Mouse (Mus musculus) embryonic facial prominence, embryonic 11.5 days (tissue): ENCODE measurements around the gene Cd151. TPM values are rescaled to one million over a fixed set of nuclear protein-coding genes. Genes with fewer than 3 reads are reported as not detected.
A peak's percentile ranks its signal among the peaks of the same experiment; 100 is the strongest.

Experiments
- ATAC-seq: fragments of 200-750 bp; cut with Nextera tagmentation; replicated peaks from 2 replicates; pipeline ENCODE4 v1.8.0; 2017; ENCODE audit warnings: low read depth; ENCODE audit not compliant: insufficient number of reproducible peaks, low FRiP score, low TSS enrichment
- DNase-seq: peaks from one replicate; pipeline ENCODE4 v3.0.0-alpha.2; 2015; ENCODE audit warnings: low spot score
- H3K27ac ChIP-seq: fragments of 300-500 bp; sonication (generic); replicated peaks from 2 replicates; pipeline ENCODE4 v1.5.1; 2014; ENCODE audit warnings: mild to moderate bottlenecking, low read depth, low read length, control low read depth
- H3K27me3 ChIP-seq: fragments of 300-500 bp; sonication (generic); 2 replicates; pipeline ENCODE4 v1.6.1; 2014; ENCODE audit warnings: mild to moderate bottlenecking, low read length, moderate library complexity, mixed read lengths; ENCODE audit not compliant: control insufficient read depth, insufficient read depth
- H3K36me3 ChIP-seq: fragments of 300-500 bp; sonication (generic); replicated peaks from 2 replicates; pipeline ENCODE4 v1.6.1; 2014; ENCODE audit warnings: low read depth, mild to moderate bottlenecking, low read length, moderate library complexity, mixed read lengths; ENCODE audit not compliant: control insufficient read depth, insufficient read depth
- H3K4me1 ChIP-seq: fragments of 300-500 bp; sonication (generic); 2 replicates; pipeline ENCODE4 v1.6.1; 2014; ENCODE audit warnings: low read length, mixed read lengths; ENCODE audit not compliant: control insufficient read depth, insufficient read depth
- H3K4me2 ChIP-seq: fragments of 300-500 bp; sonication (generic); 2 replicates; pipeline ENCODE4 v1.6.1; 2014; ENCODE audit warnings: low read depth, mild to moderate bottlenecking, control low read depth, low read length, moderate library complexity
- H3K4me3 ChIP-seq: fragments of 300-500 bp; sonication (generic); 2 replicates; pipeline ENCODE4 v1.5.1; 2014; ENCODE audit warnings: low read depth, low read length, control low read depth
- H3K9ac ChIP-seq: fragments of 300-500 bp; sonication (generic); replicated peaks from 2 replicates; pipeline ENCODE4 v1.6.1; 2014; ENCODE audit warnings: mild to moderate bottlenecking, control low read depth, low read length
- H3K9me3 ChIP-seq: fragments of 300-500 bp; sonication (generic); replicated peaks from 2 replicates; pipeline ENCODE4 v1.6.1; 2016; ENCODE audit warnings: mild to moderate bottlenecking, low read length, inconsistent platforms, mixed read lengths; ENCODE audit not compliant: control insufficient read depth
- WGBS: fragments of 180-500 bp; shearing (Covaris S2); extraction: QIAGEN DNeasy Blood & Tissue Kit; methylation state at CpG from one replicate; pipeline ENCODE4 v1.1.7; 2014; 5-methylcytosine and 5-hydroxymethylcytosine counted together
- polyA plus RNA-seq: library from polyadenylated mRNA; unstranded; fragments of >200 nt; fragmentation: Nextera tagmentation; extraction: Ambion mirVana; gene quantifications from 2 replicates; pipeline ENCODE4 v1.2.1, GENCODE M21; 2014

Gene Cd151
- polyA plus RNA-seq, 1 experiment from 2014 or later = 39.2 TPM

GRCm38 (mm10) chr7:141456739-141457138, 10.5 kb upstream of the Cd151 start:
- Histone ChIP-seq H3K9ac (no peak overlapping the region), H3K4me1 (peaks cover 5% of the 10 kb centered on the region; the same call in 1 of the 2 replicates), H3K4me3 (no peak overlapping the region), H3K36me3 (0 out of 2 replicates have a peak, but pooled peaks cover 3% of the 10 kb centered on the region), H3K27ac (no peak overlapping the region), H3K4me2 (no peak overlapping the region), H3K9me3 (no peaks in the 10 kb centered on the region), H3K27me3 (peaks cover 11% of the 10 kb centered on the region)
- ATAC-seq (no peak), DNase-seq (no peak)
- WGBS = 92% methylated on average over 6 of the region's 6 CpGs

GRCm38 (mm10) chr7:141457236-141457635, 10.0 kb upstream of the Cd151 start:
- H3K27ac ChIP-seq = no peak overlapping the region
- no peak for DNase-seq
- H3K4me1 ChIP-seq = peaks cover 9% of the 10 kb centered on the region; the same call in 1 of the 2 replicates
- WGBS = 92% methylated on average over 14 of the region's 14 CpGs
- no peak overlapping the region for H3K4me3 ChIP-seq
- no peaks in the 10 kb centered on the region for H3K36me3 ChIP-seq
- H3K4me2 ChIP-seq = no peak overlapping the region
- peaks cover 16% of the 10 kb centered on the region for H3K27me3 ChIP-seq
- no peak overlapping the region for H3K9ac ChIP-seq
- H3K9me3 ChIP-seq = no peaks in the 10 kb centered on the region
- ATAC-seq = no peak

- peaks cover 11% of the 10 kb centered on the region; the same call in 1 of the 2 replicates for H3K4me1 ChIP-seq
Measured at GRCm38 (mm10) chr7:141457986-141458660, 9.1 kb upstream of the Cd151 start.

GRCm38 (mm10) chr7:141458661-141459060, 8.5 kb upstream of the Cd151 start:
- ATAC-seq (no peak), DNase-seq (no peak)
- no peaks in the 10 kb centered on the region for H3K9me3 ChIP-seq
- no peak overlapping the region for H3K4me2 ChIP-seq
- H3K4me3 ChIP-seq = no peak overlapping the region
- H3K9ac ChIP-seq = no peak overlapping the region
- H3K4me1 ChIP-seq = peaks cover 12% of the 10 kb centered on the region
- H3K27me3 ChIP-seq = peaks cover 28% of the 10 kb centered on the region
- no peaks in the 10 kb centered on the region for H3K36me3 ChIP-seq
- 88% methylated on average over 11 of the region's 11 CpGs for WGBS
- no peak overlapping the region for H3K27ac ChIP-seq

More at GRCm38 (mm10) chr7:141457986-141458660, 9.1 kb upstream of the Cd151 start:
- WGBS = 75% methylated on average over 15 of the region's 15 CpGs
- no peak overlapping the region for H3K27ac ChIP-seq
- DNase-seq (no peak), ATAC-seq (no peak)
- H3K4me3 ChIP-seq = no peak overlapping the region
- H3K36me3 ChIP-seq = no peaks in the 10 kb centered on the region
- peaks cover 23% of the 10 kb centered on the region for H3K27me3 ChIP-seq
- no peak overlapping the region for H3K9ac ChIP-seq
- H3K4me2 ChIP-seq = no peak overlapping the region
- no peaks in the 10 kb centered on the region for H3K9me3 ChIP-seq

- no peak overlapping the region for H3K4me2 ChIP-seq
- H3K36me3 ChIP-seq = no peaks in the 10 kb centered on the region
- H3K27ac ChIP-seq = no peak overlapping the region
- H3K4me3 ChIP-seq = no peak overlapping the region
- 85% methylated on average over 17 of the region's 17 CpGs for WGBS
- peaks cover 34% of the 10 kb centered on the region for H3K27me3 ChIP-seq
- no peak overlapping the region for H3K9ac ChIP-seq
- ATAC-seq (no peak), DNase-seq (no peak)
- peaks cover 13% of the 10 kb centered on the region for H3K4me1 ChIP-seq
- H3K9me3 ChIP-seq = no peaks in the 10 kb centered on the region
Measured at GRCm38 (mm10) chr7:141459301-141459711, 7.9 kb upstream of the Cd151 start.

GRCm38 (mm10) chr7:141460001-141460390, 7.2 kb upstream of the Cd151 start:
- H3K9me3 ChIP-seq = no peaks in the 10 kb centered on the region
- WGBS = 65% methylated on average over 5 of the region's 5 CpGs
- H3K27ac ChIP-seq = no peak overlapping the region
- H3K4me2 ChIP-seq = no peak overlapping the region
- no peak for DNase-seq
- ATAC-seq = no peak
- peaks cover 41% of the 10 kb centered on the region for H3K27me3 ChIP-seq
- H3K4me1 ChIP-seq = peaks cover 18% of the 10 kb centered on the region
- H3K9ac ChIP-seq = no peak overlapping the region
- no peaks in the 10 kb centered on the region for H3K36me3 ChIP-seq
- no peak overlapping the region for H3K4me3 ChIP-seq

- Histone ChIP-seq H3K27ac (no peak within 1 kb of the TSS), H3K9me3 (no peaks in the 10 kb centered on the region), H3K9ac (peak within 1 kb of the TSS; percentile 45), H3K36me3 (no peaks in the 10 kb centered on the region), H3K4me2 (peak within 1 kb of the TSS; percentile 76), H3K27me3 (peaks cover 44% of the 10 kb centered on the region), H3K4me1 (peaks cover 20% of the 10 kb centered on the region), H3K4me3 (peak within 1 kb of the TSS; percentile 30)
- 66% methylated on average over 15 of the region's 15 CpGs for WGBS
- no peak for ATAC-seq
- no peak for DNase-seq
Measured at GRCm38 (mm10) chr7:141460391-141461113, 6.6 kb upstream of the Cd151 start, which contains the start of gene Cracr2b. Gene Cracr2b, plus strand, starts transcription at chr7:141461094.
